Mouse (Mus musculus) liver, embryonic 14.5 days (tissue): ENCODE measurements around the gene Dtx2. TPM values are rescaled to one million over a fixed set of nuclear protein-coding genes. Genes with fewer than 3 reads are reported as not detected.

Source experiments
- ATAC-seq: fragments of 200-750 bp; cut with Nextera tagmentation; 2 replicates; pipeline ENCODE4 v1.8.0; 2017; ENCODE audit warnings: moderate number of reproducible peaks, mild to moderate bottlenecking, moderate library complexity; ENCODE audit not compliant: insufficient read depth
- DNase-seq, 3 experiments: peaks; one replicate each; pipeline ENCODE4 v3.0.0-alpha.2; 2012 to 2013; ENCODE audit warnings: low read depth in 3 of 3, low spot score in 3 of 3
- H3K27ac ChIP-seq: fragments of 300-500 bp; sonication (generic); 2 replicates; pipeline ENCODE4 v1.5.1; 2014; ENCODE audit warnings: moderate library complexity, mild to moderate bottlenecking, control low read depth, inconsistent platforms
- H3K27me3 ChIP-seq: fragments of 300-500 bp; sonication (generic); 2 replicates; pipeline ENCODE4 v1.6.1; 2014; ENCODE audit warnings: mild to moderate bottlenecking, low read length, moderate library complexity; ENCODE audit not compliant: control insufficient read depth, insufficient read depth
- H3K36me3 ChIP-seq: fragments of 300-500 bp; sonication (generic); replicated peaks from 2 replicates; pipeline ENCODE4 v1.6.1; 2014; ENCODE audit warnings: low read depth; ENCODE audit not compliant: control insufficient read depth, insufficient read depth
- H3K4me1 ChIP-seq, 2 experiments: fragments of 200-500 bp in 1 of 2; fragments of 300-500 bp in 1 of 2; sonication (generic) in 1 of 2; replicated peaks; 2 replicates each; pipeline ENCODE4 v1.6.1; 2012 to 2014; ENCODE audit warnings: antibody characterized with exemption in 1 of 2, inconsistent platforms in 1 of 2, low read length in 1 of 2; ENCODE audit not compliant: control insufficient read depth in 2 of 2, insufficient read depth in 2 of 2
- H3K4me2 ChIP-seq: fragments of 300-500 bp; sonication (generic); 2 replicates; pipeline ENCODE4 v1.6.1; 2014; ENCODE audit warnings: low read depth, mild to moderate bottlenecking, control low read depth, moderate library complexity
- H3K4me3 ChIP-seq, 2 experiments: fragments of 200-500 bp in 1 of 2; fragments of 300-500 bp in 1 of 2; sonication (generic) in 1 of 2; 2 replicates each; pipeline ENCODE4 v1.5.1; 2012 to 2014; ENCODE audit warnings: low read depth in 2 of 2, low read length in 2 of 2, mild to moderate bottlenecking in 2 of 2, control low read depth in 1 of 2, inconsistent platforms in 1 of 2, moderate library complexity in 1 of 2; ENCODE audit not compliant: insufficient read depth in 1 of 2
- H3K9ac ChIP-seq: fragments of 300-500 bp; sonication (generic); replicated peaks from 2 replicates; pipeline ENCODE4 v1.6.1; 2014; ENCODE audit warnings: mild to moderate bottlenecking, control low read depth, moderate library complexity
- H3K9me3 ChIP-seq: fragments of 300-500 bp; sonication (generic); 2 replicates; pipeline ENCODE4 v1.6.1; 2016; ENCODE audit warnings: low read length, mixed read lengths; ENCODE audit not compliant: control insufficient read depth
- CTCF ChIP-seq: IDR thresholded peaks from 2 replicates; pipeline ENCODE4 v1.5.1; 2016; ENCODE audit warnings: antibody characterized with exemption, low read depth, control low read depth
- EP300 ChIP-seq: IDR thresholded peaks from 2 replicates; pipeline ENCODE4 v1.6.1; 2016; ENCODE audit warnings: antibody characterized with exemption, low read depth
- WGBS: fragments of 180-500 bp; shearing (Covaris S2); extraction: QIAGEN DNeasy Blood & Tissue Kit; methylation state at CpG from one replicate; pipeline ENCODE4 v1.1.7; 2014; ENCODE audit not compliant: insufficient replicate concordance; 5-methylcytosine and 5-hydroxymethylcytosine counted together
- polyA plus RNA-seq, 2 experiments: library from polyadenylated mRNA; depleted of rRNA in 1 of 2; stranded (reverse) in 1 of 2; unstranded in 1 of 2; fragments of >200 nt; fragmentation: Nextera tagmentation in 1 of 2; extraction: Ambion mirVana in 1 of 2; gene quantifications; 2 replicates each; pipeline versions ENCODE4 v1.2.1 to v1.2.3; 2012 to 2014

Dtx2 gene
- polyA plus RNA-seq, 2 experiments, result 3.4 to 5.1 TPM

DNA sequence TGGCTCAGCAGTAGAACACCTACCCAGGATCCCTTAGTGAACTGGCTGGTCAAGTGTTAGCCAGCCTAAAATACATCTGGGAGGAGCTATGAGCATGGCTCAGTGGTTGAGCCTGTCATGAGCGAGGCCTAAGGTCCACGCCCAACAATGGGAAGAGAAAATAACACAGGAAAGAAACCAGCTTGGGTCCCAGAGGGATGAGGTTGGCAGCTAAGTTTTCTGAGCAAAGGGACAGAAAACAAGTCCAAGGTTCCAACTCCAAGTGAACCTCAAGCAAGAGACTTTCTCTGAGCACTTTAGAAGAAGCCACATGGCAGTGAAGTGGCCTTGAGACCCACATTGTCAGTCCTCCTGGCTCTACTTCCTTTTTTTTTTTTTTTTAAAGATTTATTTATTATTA lies 42.9 kb upstream of the Dtx2 start:
- Histone ChIP-seq H3K4me2 (peak overlapping the region; percentile 52), H3K27ac (peak overlapping the region; percentile 63), H3K4me1 (peaks cover 17 to 23% of the 10 kb centered on the region in 2 experiments), H3K27me3 (no peaks in the 10 kb centered on the region), H3K9ac (peak overlapping the region; percentile 33; the same call in 1 of the 2 replicates), H3K9me3 (no peaks in the 10 kb centered on the region), H3K36me3 (no peaks in the 10 kb centered on the region), H3K4me3 (no peak overlapping the region)
- no peak for DNase-seq
- TF ChIP-seq CTCF (no peak), EP300 (no peak)
- peak; percentile 73 for ATAC-seq
- 63% methylated on average over 2 of the region's 2 CpGs for WGBS

DNA sequence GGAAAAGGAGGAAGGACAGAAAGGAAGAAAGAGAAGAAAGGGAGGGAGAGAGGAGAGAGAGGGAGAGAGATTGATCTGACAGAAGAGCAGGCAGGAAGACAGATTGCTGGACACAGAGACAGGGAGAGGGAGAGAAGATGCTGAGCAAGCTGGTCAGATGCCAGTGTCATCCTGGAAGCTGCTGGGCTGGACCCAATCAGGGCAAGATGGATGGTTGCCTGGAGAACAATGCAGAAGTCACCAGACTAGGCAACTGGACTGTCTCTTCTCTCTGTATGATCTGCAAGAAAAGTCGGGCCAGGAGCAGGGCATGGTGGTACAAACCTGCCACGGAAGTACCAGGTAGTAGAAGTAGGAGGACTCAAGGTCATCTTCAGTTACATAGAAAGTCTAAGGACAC lies 41.8 kb upstream of the Dtx2 start:
- Histone ChIP-seq H3K9me3 (no peaks in the 10 kb centered on the region), H3K36me3 (no peaks in the 10 kb centered on the region), H3K9ac (no peak overlapping the region), H3K4me3 (no peak overlapping the region), H3K27me3 (no peaks in the 10 kb centered on the region), H3K27ac (no peak overlapping the region), H3K4me2 (no peak overlapping the region), H3K4me1 (peaks cover 24 to 32% of the 10 kb centered on the region in 2 experiments)
- DNase-seq, result no peak
- no peak for ATAC-seq
- WGBS, result 80% methylated on average over 2 of the region's 2 CpGs
- no peak for TF ChIP-seq CTCF
- no peak for TF ChIP-seq EP300

DNA sequence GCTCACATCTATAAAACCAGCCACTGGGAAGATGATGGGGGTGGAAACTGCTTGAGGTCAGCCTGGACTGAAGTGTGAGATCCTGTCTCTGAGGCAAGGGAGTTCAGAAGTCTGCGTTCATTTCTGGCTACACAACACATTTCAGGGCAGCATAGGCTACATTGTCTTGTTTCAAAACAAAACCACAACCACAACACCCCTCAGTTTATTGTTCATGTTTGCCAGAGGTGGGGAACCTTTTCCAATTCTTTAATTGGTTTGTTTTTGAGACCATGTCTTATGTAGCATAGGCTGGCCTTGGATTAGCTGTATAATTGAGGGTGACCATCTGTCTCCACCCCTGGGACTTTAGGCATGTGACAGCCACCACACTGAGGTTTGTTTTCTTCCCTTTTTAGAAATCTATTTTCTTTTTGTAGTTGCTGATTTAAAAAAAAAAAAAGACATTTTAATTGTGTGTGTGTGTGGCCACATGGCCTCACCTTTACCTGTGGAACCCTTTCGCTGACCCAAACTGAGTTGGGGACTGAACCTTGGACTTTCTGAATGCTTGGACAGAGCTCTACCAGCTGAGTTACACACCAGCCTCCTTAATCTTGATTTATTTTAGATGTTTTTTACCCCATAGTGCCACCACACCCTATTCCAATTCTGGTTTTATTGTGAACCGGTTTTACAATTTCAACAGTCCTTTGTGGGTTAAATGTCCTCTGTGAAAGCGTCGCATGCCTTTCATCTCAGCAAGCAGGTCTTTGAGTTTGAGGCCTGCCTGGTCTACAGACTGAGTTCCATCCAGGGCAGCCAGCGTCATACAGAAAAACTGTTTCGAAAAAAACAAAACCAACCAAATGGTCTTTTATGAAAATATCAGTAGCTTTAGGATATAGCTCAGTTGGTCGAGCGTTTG lies 38.0 kb upstream of the Dtx2 start:
- ATAC-seq, result no peak

DNA sequence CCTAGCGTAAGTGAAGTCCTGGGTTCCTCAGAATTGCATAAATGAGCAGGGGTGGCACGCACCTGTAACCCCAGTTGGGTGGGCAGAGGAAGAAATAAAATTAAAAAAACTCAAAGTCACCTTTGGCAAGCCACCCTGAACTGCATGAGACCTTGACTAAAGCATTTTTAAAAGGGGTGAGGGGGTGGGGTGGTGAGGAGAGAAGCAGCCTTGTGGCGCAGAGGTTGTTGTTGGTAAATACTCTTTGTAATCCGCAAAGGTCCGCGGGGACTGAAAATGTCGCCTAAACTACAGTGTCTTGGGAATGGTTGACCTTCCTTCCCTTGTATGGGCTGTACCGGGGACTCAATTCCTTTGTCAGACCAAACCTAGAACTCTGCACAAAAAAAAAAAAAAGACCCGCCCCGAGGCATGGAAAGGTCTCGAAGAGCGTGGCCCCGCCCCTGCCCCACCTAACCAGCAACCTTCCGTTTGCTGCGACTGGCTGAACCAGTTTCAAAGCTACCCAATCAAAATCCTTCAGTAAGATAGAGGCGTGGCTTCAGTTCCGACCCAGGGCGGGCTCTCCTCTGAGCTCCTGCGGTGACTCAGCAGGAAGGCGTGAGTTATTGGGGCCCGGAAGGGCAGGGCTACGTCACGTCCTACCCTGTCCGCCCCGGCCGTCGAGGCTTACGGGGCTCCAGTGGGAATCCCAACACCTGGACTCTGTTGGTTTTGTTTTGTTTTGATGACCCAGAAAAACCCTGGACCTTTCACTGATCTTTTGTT lies 37.2 kb upstream of the Dtx2 start:
- WGBS, result 6% methylated on average over 28 of the region's 28 CpGs
- DNase-seq, result peak; percentile 99
- Histone ChIP-seq H3K4me3 (peak overlapping the region; percentile 41 to 56), H3K4me1 (peaks cover 41 to 50% of the 10 kb centered on the region in 2 experiments), H3K9me3 (no peaks in the 10 kb centered on the region), H3K36me3 (no peaks in the 10 kb centered on the region), H3K27ac (peak overlapping the region; percentile 88), H3K4me2 (peak overlapping the region; percentile 78), H3K27me3 (no peaks in the 10 kb centered on the region), H3K9ac (peak overlapping the region; percentile 66)
- TF ChIP-seq EP300 (peak; percentile 19; the same call in 1 of the 2 replicates), CTCF (no peak)
- ATAC-seq, result peak; percentile 76

More for the DNA sequence above, 38.0 kb upstream of the Dtx2 start:
- Histone ChIP-seq H3K27ac (peak overlapping the region; percentile 84), H3K4me1 (peaks cover 41 to 49% of the 10 kb centered on the region in 2 experiments), H3K36me3 (no peaks in the 10 kb centered on the region), H3K9me3 (no peaks in the 10 kb centered on the region), H3K4me2 (peak overlapping the region; percentile 76), H3K27me3 (no peaks in the 10 kb centered on the region), H3K9ac (peak overlapping the region; percentile 61), H3K4me3 (peak overlapping the region in 1 of 2 experiments; percentile 19; a peak in 2 of 4 replicates)
- no peak for DNase-seq
- WGBS, result 72% methylated on average over 9 of the region's 9 CpGs
- TF ChIP-seq CTCF (no peak), EP300 (no peak)
